Mouse (Mus musculus) liver, embryonic 15.5 days (tissue): ENCODE data around the gene Krtap1-4. TPM values are rescaled to one million over a fixed set of nuclear protein-coding genes. Genes with fewer than 3 reads are reported as not detected.
"Not testable (repeated sequence)": the region's sequence is repeated elsewhere in the genome, so short reads cannot be mapped to it uniquely, and the experiment has no call there.

Source experiments
- ATAC-seq: fragments of 200-750 bp; cut with Nextera tagmentation; 2 replicates; pipeline ENCODE4 v1.8.0; 2017; ENCODE audit warnings: moderate number of reproducible peaks, mild to moderate bottlenecking, moderate library complexity; ENCODE audit not compliant: insufficient read depth
- H3K27ac ChIP-seq: fragments of 300-500 bp; sonication (generic); replicated peaks from 2 replicates; pipeline ENCODE4 v1.5.1; 2015; ENCODE audit warnings: mild to moderate bottlenecking, inconsistent platforms
- H3K27me3 ChIP-seq: fragments of 300-500 bp; sonication (generic); 2 replicates; pipeline ENCODE4 v1.6.1; 2015; ENCODE audit warnings: mild to moderate bottlenecking, inconsistent platforms
- H3K36me3 ChIP-seq: fragments of 300-500 bp; sonication (generic); replicated peaks from 2 replicates; pipeline ENCODE4 v1.6.1; 2015; ENCODE audit warnings: moderate library complexity, mild to moderate bottlenecking, inconsistent platforms
- H3K4me1 ChIP-seq: fragments of 300-500 bp; sonication (generic); replicated peaks from 2 replicates; pipeline ENCODE4 v1.6.1; 2015; ENCODE audit warnings: inconsistent platforms
- H3K4me2 ChIP-seq: fragments of 300-500 bp; sonication (generic); 2 replicates; pipeline ENCODE4 v1.6.1; 2015; ENCODE audit warnings: moderate library complexity, mild to moderate bottlenecking, inconsistent platforms
- H3K4me3 ChIP-seq: fragments of 300-500 bp; sonication (generic); replicated peaks from 2 replicates; pipeline ENCODE4 v1.5.1; 2015; ENCODE audit warnings: mild to moderate bottlenecking, inconsistent platforms
- H3K9ac ChIP-seq: fragments of 300-500 bp; sonication (generic); 2 replicates; pipeline ENCODE4 v1.6.1; 2015; ENCODE audit warnings: moderate library complexity, mild to moderate bottlenecking, inconsistent platforms
- H3K9me3 ChIP-seq: fragments of 300-500 bp; sonication (generic); replicated peaks from 2 replicates; pipeline ENCODE4 v1.6.1; 2016; ENCODE audit warnings: inconsistent platforms
- WGBS: fragments of 180-500 bp; shearing (Covaris S2); methylation state at CpG from one replicate; pipeline ENCODE4 v1.1.7; 2015; ENCODE audit warnings: mixed read lengths; ENCODE audit not compliant: insufficient replicate concordance; 5-methylcytosine and 5-hydroxymethylcytosine counted together
- polyA plus RNA-seq: library from polyadenylated mRNA; unstranded; fragments of >200 nt; fragmentation: Nextera tagmentation; extraction: Ambion mirVana; gene quantifications from 2 replicates; pipeline ENCODE4 v1.2.1, GENCODE M21; 2015

The Krtap1-4 gene
- not detected in 2 replicates for polyA plus RNA-seq

DNA sequence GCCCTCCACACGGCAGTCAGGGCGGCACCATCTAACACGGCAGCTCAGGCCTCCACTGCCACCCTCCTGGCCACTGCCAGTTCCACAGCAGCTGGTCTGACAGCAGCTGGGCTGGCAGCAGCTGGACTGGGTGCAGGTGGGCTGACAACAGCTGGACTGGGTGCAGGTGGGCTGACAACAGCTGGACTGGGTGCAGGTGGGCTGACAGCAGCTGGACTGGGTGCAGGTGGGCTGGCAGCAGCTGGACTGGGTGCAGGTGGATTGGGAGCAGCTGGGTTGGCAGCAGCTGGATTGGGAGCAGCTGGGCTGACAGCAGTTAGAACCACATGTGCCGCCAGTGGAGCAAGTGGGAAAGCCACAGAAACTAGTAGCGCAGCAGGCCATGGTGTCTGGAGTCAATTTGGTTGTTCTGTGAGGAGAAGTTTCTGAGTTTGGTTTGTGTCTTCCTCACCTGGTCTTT, at the start of gene Krtap1-4:
Krtap1-4 (minus strand) TSS at position 410 of the 460 bp plus-strand sequence.
- H3K4me2 ChIP-seq = no peak within 1 kb of the TSS
- WGBS = 65% methylated on average over 5 of the region's 5 CpGs

DNA sequence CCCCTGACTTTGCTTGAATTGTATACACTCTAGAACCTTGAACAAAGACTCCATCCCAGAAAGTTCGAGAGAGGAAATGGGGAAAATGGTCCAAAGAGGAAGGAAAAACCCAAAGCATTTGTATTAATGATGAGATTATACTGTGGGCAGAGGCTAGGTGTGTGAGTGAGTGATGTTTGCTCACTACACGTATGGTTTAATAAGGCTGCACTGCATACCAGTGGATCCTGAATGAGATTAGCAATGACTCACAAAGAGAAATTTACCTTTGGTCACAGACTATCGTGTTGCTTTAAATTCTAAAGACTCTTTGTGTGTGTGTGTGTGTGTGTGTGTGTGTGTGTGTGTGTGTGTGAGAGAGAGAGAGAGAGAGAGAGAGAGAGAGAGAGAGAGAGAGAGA, 47.4 kb upstream of the Krtap1-4 start:
- no peaks in the 10 kb centered on the region for H3K36me3 ChIP-seq
- no peaks in the 10 kb centered on the region for H3K27me3 ChIP-seq
- 44% methylated on average over 3 of the region's 3 CpGs for WGBS
- H3K4me1 ChIP-seq = no peaks in the 10 kb centered on the region
- no peak overlapping the region for H3K27ac ChIP-seq
- no peaks in the 10 kb centered on the region for H3K9me3 ChIP-seq
- no peak overlapping the region for H3K9ac ChIP-seq
- H3K4me2 ChIP-seq = no peak overlapping the region
- ATAC-seq = no peak
- no peak overlapping the region for H3K4me3 ChIP-seq

More for the DNA sequence above, at the start of gene Krtap1-4:
- Histone ChIP-seq H3K4me3 (no peak within 1 kb of the TSS), H3K27me3 (no peaks in the 10 kb centered on the region), H3K9ac (no peak within 1 kb of the TSS), H3K9me3 (no peaks in the 10 kb centered on the region), H3K27ac (no peak within 1 kb of the TSS), H3K36me3 (no peaks in the 10 kb centered on the region), H3K4me1 (no peaks in the 10 kb centered on the region)
- ATAC-seq = no peak

DNA sequence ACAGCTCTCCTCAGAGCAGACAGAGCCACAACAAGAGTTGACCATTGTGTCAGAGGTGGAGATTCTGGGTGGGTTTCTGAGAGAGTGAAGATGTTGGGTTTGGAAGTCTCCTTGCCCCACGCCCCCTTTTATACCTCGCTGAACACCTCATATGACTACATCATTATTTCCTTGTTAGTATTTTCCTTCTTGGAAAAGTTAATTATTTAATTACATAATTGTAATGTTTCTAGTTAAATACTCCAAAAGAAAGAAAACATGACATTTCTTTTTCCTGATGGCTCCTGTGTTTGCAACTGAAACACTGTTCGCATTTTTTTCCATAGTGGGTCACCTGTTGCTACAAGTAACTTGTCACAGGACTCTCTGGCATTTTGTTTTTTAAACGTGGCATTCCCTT, 44.7 kb upstream of the Krtap1-4 start, which contains the start of gene Krtap4-1:
Krtap4-1 (minus strand) TSS at position 101 of the 400 bp plus-strand sequence.
- Histone ChIP-seq H3K27ac (no peak within 1 kb of the TSS), H3K4me2 (no peak within 1 kb of the TSS), H3K4me1 (no peaks in the 10 kb centered on the region), H3K36me3 (no peaks in the 10 kb centered on the region), H3K27me3 (no peaks in the 10 kb centered on the region), H3K9me3 (no peaks in the 10 kb centered on the region), H3K9ac (no peak within 1 kb of the TSS), H3K4me3 (no peak within 1 kb of the TSS)
- no peak for ATAC-seq
- WGBS = 60% methylated on average over 4 of the region's 4 CpGs

DNA sequence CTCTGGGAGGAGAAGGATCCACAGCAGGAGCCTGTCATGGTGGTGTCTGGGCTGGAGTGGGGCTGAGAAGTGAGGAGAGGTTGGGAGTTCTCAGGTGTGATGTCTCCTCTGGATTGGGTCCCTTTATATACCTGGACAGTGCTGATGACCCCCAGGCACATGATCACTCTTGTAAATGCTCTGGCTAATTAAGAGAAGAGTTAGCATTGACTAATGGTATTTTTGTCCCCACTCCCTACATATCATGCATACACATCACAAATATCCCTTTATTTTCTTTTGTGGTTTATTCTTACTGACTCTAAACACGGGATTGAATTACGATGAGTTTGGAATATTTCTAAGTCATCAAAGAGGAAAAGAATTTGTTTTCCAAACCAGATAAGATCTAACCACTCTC, 36.9 kb upstream of the Krtap1-4 start, which contains the start of gene Gm11562:
Gm11562 (minus strand) TSS at position 101 of the 400 bp plus-strand sequence.
- Histone ChIP-seq H3K4me1 (no peaks in the 10 kb centered on the region), H3K4me2 (no peak within 1 kb of the TSS), H3K4me3 (no peak within 1 kb of the TSS), H3K27ac (no peak within 1 kb of the TSS), H3K9ac (no peak within 1 kb of the TSS), H3K9me3 (no peaks in the 10 kb centered on the region), H3K27me3 (no peaks in the 10 kb centered on the region), H3K36me3 (no peaks in the 10 kb centered on the region)
- ATAC-seq = no peak
- WGBS = 68% methylated on average over 2 of the region's 2 CpGs

DNA sequence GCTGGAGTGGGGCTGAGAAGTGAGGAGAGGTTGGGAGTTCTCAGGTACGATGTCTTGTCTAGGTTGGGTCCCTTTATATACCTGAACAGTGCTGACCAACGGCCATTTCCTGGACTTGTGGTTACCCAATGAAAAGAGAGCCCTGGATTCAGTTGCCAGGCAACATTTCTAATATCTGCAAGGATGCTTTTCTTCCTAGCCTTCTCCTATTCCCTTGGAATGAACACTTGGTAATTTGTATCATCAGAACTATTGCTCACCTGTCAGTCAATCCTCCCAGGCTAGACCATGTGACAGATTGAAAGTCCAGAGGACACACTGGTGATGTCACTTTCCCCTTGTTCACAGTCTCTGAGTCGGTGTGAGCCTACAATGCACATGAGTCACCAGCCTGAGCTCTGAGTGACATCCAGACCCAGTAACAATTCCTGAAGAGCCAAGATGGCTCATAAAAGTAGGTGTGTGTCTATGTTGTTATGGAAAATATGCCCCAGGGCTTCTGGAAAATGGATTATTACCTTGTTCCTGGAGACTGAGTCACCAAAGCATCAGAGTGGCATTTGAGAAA, 31.4 kb upstream of the Krtap1-4 start, which contains the start of gene Krtap2-4:
Krtap2-4 (minus strand) TSS at position 51 of the 568 bp plus-strand sequence.
- H3K9me3 ChIP-seq = no peaks in the 10 kb centered on the region
- no peaks in the 10 kb centered on the region for H3K4me1 ChIP-seq
- ATAC-seq = no peak
- H3K4me2 ChIP-seq = no peak within 1 kb of the TSS
- no peaks in the 10 kb centered on the region for H3K36me3 ChIP-seq
- 39% methylated on average over 3 of the region's 3 CpGs for WGBS
- H3K9ac ChIP-seq = no peak within 1 kb of the TSS
- H3K27me3 ChIP-seq = no peaks in the 10 kb centered on the region
- no peak within 1 kb of the TSS for H3K27ac ChIP-seq
- H3K4me3 ChIP-seq = no peak within 1 kb of the TSS

DNA sequence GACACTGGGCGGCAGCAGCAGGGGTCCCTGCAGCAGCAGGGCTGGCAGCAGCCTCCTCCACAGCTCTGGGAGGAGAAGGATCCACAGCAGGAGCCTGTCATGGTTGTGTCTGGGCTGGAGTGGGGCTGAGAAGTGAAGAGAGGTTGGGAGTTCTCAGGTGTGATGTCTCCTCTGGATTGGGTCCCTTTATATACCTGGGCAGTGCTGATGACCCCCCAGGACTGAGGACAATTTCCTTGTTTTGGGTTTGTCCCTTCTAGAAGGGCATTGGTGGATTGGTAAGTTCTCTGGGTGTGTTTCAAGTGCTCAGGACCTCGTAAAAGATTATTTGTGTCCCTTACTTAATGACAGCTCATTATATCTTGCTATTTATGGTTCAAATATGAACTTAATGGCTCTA, 26.6 kb upstream of the Krtap1-4 start, which contains the start of gene Gm11937:
Gm11937 (minus strand) TSS at position 101 of the 400 bp plus-strand sequence.
- not testable (repeated sequence) for H3K27ac ChIP-seq, H3K4me1 ChIP-seq, H3K4me2 ChIP-seq, H3K27me3 ChIP-seq, ATAC-seq, H3K4me3 ChIP-seq, H3K36me3 ChIP-seq, H3K9ac ChIP-seq, H3K9me3 ChIP-seq
- 35% methylated on average over 2 of the region's 2 CpGs for WGBS

DNA sequence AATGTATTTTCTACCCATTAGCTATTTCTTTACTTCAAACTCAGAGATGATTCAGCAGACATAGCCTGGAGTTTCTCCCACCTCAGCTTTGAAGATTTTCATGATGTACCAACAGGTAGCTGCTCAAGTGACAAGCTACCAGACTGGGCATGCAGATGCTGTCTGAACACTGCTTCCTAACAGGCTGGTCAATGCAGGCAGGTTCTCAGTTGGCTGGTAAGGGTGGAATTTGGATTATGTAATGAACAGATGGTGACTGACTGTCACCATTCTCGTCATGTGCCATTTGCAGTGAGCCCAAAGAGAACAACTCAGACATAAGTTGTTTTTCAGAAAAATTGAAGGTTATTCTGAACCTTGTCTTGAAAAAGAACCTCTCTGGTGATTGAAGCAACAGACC, 25.7 kb upstream of the Krtap1-4 start:
- no peak overlapping the region for H3K9ac ChIP-seq
- no peaks in the 10 kb centered on the region for H3K36me3 ChIP-seq
- H3K4me2 ChIP-seq = no peak overlapping the region
- ATAC-seq = no peak
- no peaks in the 10 kb centered on the region for H3K4me1 ChIP-seq
- no peaks in the 10 kb centered on the region for H3K9me3 ChIP-seq
- no peak overlapping the region for H3K27ac ChIP-seq
- 26% methylated on average over 1 of the region's 1 CpGs for WGBS
- H3K4me3 ChIP-seq = no peak overlapping the region
- no peaks in the 10 kb centered on the region for H3K27me3 ChIP-seq

DNA sequence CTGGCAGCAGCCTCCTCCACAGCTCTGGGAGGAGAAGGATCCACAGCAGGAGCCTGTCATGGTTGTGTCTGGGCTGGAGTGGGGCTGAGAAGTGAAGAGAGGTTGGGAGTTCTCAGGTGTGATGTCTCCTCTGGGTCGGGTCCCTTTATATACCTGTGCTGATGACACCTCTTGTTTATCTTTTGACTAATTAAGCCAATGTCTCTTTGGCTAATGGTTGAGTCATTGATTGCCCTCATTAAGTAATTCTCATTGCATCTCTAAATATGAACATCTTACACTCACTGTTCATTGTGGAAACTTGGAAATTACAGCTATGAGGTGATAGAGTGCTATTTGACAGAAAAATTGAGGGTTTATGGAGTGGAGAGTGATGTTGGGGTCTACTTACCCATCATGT, 19.8 kb upstream of the Krtap1-4 start, which contains the start of gene Gm11938:
Gm11938 (minus strand) TSS at position 101 of the 400 bp plus-strand sequence.
- not testable (repeated sequence) for H3K9ac ChIP-seq, H3K4me3 ChIP-seq, H3K27ac ChIP-seq, H3K9me3 ChIP-seq, ATAC-seq, H3K27me3 ChIP-seq, H3K4me2 ChIP-seq, H3K36me3 ChIP-seq, H3K4me1 ChIP-seq
- 43% methylated on average over 1 of the region's 1 CpGs for WGBS

DNA sequence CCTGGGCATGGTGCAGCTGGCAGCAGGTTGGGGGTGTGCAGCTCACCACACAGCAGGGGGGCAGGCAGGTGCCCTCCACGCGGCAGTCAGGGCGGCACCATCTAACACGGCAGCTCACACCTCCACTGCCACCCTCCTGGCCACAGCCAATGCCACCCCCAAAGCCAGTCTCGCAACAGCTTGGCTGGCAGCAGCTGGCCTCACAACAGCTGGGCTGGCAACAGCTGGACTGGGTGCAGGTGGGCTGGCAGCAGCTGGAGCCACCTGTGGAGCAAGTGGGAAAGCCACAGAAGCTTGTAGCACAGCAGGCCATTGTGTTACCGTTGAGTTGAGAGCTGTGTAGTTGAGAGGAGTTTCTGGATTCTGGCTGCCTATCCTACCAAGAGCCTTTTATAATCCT, 14.3 kb upstream of the Krtap1-4 start, which contains the start of gene Krtap9-3:
Krtap9-3 (minus strand) TSS at position 364 of the 400 bp plus-strand sequence.
- H3K27ac ChIP-seq, H3K4me2 ChIP-seq, H3K4me3 ChIP-seq, H3K9me3 ChIP-seq, H3K4me1 ChIP-seq, H3K9ac ChIP-seq, H3K36me3 ChIP-seq, ATAC-seq, H3K27me3 ChIP-seq: not testable (repeated sequence)
- 59% methylated on average over 6 of the region's 6 CpGs for WGBS

DNA sequence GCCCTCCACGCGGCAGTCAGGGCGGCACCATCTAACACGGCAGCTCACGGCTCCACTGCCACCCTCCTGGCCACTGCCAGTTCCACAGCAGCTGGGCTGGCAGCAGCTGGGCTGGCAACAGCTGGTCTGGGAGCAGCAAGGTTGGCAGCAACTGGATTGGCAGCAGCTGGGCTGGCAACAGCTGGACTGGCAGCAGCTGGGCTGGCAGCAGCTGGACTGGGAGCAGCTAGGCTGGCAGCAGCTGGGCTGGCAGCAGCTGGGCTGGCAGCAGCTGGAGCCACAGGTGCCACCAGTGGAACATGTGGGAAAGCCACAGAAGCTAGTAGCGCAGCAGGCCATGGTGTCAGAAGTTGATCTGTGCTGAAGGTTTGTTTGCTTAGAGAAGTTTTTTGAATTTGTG, 7.5 kb upstream of the Krtap1-4 start, which contains the start of gene Krtap1-3:
Krtap1-3 (minus strand) TSS at position 359 of the 400 bp plus-strand sequence.
- ATAC-seq = no peak
- no peak within 1 kb of the TSS for H3K27ac ChIP-seq
- no peaks in the 10 kb centered on the region for H3K27me3 ChIP-seq
- no peak within 1 kb of the TSS for H3K9ac ChIP-seq
- H3K4me1 ChIP-seq = no peaks in the 10 kb centered on the region
- WGBS = 78% methylated on average over 6 of the region's 6 CpGs
- H3K9me3 ChIP-seq = no peaks in the 10 kb centered on the region
- no peak within 1 kb of the TSS for H3K4me3 ChIP-seq
- H3K4me2 ChIP-seq = no peak within 1 kb of the TSS
- no peaks in the 10 kb centered on the region for H3K36me3 ChIP-seq

DNA sequence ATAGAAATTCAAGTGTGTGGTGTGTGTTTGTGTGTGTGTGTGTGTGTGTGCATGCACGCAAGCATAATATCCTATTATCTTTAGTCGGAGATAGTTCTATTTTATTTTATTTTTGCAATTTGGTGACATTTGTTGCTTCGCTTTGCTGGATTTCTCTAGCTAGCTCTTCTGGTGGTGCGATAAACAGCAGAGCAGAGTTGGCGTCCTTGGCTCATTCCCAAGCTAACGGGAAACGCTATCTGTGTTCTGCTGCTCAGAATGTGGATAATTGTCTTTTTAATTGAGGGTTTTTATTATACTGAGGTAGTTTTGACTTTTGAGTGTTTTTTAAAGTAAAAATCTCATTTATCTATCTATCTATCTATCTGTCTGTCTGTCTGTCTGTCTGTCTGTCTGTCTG, 1.6 kb upstream of the Krtap1-4 start:
- Histone ChIP-seq H3K27ac (no peak overlapping the region), H3K27me3 (no peaks in the 10 kb centered on the region), H3K9ac (no peak overlapping the region), H3K4me1 (no peaks in the 10 kb centered on the region), H3K4me2 (no peak overlapping the region), H3K4me3 (no peak overlapping the region), H3K9me3 (no peaks in the 10 kb centered on the region), H3K36me3 (no peaks in the 10 kb centered on the region)
- no peak for ATAC-seq
- 78% methylated on average over 7 of the region's 7 CpGs for WGBS
